Mouse (Mus musculus) forelimb bud, embryonic 11.5 days (tissue): ENCODE data around the gene Aldh16a1.

Source experiments
- DNase-seq: peaks from one replicate; pipeline ENCODE4 v3.0.0-alpha.2; 2012; ENCODE audit warnings: low read depth, low spot score

Gene Aldh16a1

GRCm38 (mm10) chr7:45154096-45154992 lies at the start of gene Aldh16a1, which contains the start of gene Pih1d1:
Gene Aldh16a1 (minus strand): TSS chr7:45154584.
Gene Pih1d1 (plus strand): TSS chr7:45154303.
- peak; percentile 91 for DNase-seq

- DNase-seq, result no peak
Measured at GRCm38 (mm10) chr7:45202654-45203053, 48.3 kb upstream of the Aldh16a1 start.

- no peak for DNase-seq
Measured at GRCm38 (mm10) chr7:45198961-45199360, 44.6 kb upstream of the Aldh16a1 start.

- DNase-seq, result peak; percentile 76
Measured at GRCm38 (mm10) chr7:45198435-45198834, 44.1 kb upstream of the Aldh16a1 start.

DNA sequence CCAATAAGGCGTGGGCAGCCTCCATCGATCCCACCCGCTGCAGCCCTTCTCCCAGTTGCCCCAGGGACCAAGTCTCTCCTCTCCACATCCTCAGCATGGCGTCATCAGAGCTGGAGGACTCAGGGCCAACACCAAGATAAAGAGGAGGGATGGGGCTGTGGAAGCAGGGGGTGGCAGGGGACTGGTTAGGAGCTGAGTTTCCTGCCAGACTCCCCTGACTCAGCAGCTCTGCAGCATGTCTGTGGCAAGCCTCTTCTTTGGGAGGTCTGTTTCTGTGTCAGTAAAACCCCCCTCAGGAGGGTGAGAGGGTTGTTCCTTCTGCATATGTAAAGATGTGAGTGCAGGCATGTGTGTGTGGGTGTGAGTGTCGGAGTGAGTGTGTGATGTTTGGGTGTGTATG lies 42.6 kb upstream of the Aldh16a1 start:
- DNase-seq, result no peak

DNA sequence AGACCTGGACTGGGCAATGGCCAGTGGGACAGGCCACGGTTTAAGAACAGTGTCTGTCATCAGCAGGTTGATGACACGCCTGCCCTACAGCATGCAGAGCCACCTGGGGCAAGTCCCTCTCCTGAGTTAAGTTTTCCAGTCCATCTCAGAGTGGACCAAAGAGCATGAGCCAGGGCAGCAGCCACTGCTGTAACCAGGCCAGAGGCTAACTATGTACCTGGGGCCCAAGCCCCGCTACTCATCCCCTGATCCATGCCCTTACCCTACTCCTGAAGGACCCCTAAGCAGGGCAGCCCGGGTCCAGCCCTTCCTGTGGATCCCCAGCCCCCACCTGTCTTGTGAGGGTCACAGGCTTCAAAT lies 41.8 kb upstream of the Aldh16a1 start:
- no peak for DNase-seq

- DNase-seq, result no peak
Measured at GRCm38 (mm10) chr7:45195341-45196175, 41.2 kb upstream of the Aldh16a1 start.

DNA sequence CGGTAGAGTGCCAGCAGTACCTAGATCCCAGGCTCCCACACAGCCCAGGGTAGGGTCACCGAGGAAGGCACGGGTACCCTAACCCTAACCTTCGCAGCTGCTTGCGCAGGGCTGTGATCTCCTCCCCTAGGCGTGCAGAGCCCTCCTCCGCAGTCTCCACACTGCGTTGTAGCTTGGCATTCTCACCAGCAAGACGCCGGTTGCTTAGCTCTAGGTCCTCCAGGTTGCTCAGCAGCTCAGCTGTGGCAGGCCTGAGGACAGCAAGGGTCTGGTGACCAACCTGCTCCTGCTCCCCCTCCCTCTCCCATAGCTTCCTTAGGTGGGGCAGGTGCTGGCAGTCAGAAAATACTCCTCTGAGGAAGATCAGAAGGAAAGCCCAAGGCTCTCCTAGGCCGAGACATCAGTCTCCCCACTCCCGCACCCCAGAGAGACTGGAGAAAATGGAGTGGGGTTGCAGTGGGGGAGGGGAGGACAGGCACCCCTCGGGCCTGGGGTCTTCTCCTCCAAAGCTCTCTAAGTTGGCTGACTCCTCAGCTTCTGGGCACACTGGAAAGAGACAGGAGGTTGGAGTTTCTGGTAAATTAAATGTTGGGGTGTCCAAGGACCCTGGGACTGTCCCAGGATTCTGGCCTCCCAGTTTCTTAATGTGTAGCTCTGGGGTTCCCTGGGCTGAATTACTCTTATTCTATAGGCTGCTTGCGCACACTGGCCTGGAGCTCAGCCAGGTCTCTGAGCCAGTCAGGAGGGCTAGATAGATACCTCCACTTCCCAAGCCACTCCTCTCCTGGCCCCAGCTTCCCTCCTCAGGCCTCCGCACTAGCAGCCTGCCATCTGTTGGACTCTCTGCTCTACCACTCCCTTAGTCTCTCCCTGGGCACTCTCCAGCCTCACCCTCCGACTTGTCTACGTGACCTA lies 39.7 kb upstream of the Aldh16a1 start:
- DNase-seq, result no peak

- no peak for DNase-seq
Measured at GRCm38 (mm10) chr7:45193406-45193805, 39.0 kb upstream of the Aldh16a1 start.

DNA sequence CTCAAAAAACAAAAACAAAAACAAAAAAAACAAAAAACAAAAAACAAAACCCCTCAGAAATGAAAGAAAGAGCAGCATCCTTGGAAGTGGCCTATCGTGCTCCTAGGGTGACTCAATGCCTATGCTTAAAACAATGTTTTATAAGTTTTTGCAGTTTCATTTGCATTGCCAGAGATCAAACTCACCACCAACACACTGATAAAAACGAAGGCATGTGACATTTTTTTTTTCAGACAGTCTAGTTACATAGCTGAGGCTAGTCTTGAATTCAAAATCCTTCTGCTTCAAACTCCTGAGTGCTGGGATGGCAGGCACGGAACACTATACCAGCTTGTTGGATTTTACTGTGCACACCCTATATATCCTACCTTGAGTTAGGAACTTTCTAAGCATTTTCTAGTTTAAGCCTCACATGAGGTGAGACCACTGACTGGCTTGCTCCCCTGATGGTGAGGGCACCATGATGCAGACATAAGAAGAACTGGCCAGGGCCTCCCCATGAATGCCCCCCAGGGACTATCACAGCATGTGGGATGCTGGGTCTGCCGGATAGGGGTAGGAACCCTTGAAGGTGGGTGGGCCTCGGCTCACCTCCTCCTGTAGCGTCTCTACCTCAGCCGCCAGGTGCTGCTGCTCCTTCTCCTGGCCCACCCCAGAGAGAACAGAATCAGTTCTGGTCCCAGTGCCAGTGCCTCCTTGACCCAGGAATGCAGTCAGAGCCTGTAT lies 38.4 kb upstream of the Aldh16a1 start:
- DNase-seq, result no peak

DNA sequence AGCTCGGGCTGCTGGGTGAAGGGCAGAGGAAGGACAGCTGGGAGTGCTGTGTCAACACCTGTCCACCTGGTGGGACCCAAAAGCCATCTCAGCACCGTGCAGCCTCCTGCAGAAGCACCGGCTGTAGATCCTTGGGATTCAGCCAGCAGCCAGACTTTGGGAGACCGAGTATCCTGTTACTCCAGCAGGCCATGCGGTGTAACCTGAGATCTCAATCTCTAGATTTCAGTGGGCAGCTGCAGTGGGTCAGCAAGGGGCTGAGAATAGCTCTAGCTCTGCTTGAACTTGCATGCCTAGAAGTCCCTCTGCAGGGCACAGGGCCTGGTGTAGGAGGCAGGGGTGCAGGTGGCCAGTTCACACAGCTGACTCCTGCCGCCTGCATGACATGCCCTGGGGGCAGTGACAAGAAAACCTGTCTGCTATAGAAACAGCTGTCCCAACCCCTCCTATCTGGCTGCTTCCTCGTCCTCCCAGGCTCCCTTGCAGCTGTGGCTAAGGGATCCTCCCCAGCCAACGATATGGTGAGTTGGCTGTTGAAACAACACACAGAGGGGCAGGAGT lies 37.5 kb upstream of the Aldh16a1 start:
- DNase-seq, result peak; percentile 75

DNA sequence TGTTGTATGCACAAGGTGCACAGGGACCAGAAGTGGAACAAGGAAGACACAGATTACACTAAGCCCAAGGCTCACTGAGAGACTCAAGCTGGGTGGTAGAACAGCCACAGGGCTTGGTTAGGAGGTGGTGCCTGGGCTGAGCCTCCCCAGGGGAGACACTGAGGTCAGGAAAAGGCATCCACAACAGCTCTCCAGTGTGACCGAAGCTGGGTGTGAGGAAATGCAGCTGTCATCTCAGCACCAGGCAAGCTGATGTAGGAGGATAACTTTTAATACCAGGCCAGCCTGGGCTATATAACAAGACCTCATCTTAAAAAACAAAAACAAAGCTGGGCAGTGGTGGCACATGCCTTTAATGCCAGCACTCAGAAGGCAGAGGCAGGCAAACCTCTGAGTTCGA lies 36.8 kb upstream of the Aldh16a1 start:
- no peak for DNase-seq

DNA sequence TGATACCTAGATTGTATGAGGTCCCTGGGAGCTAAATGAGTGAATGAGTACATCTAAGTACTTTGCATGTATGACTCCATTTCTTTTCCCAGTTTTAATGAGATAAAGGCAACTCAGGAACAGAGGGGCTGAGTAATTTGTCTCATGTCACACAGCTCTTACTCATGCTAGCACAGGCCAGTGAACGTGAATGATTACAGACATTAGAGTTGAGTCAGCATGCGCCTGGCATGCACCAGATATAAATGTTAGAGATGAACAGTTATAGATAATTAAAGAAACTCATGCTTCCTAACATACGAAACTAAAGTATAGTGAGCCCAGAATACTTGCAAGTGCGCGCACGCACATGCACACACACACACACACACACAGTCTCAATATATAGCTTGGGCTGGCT lies 35.8 kb upstream of the Aldh16a1 start:
- DNase-seq, result no peak

- no peak for DNase-seq
Measured at GRCm38 (mm10) chr7:45189600-45189999, 35.2 kb upstream of the Aldh16a1 start.

DNA sequence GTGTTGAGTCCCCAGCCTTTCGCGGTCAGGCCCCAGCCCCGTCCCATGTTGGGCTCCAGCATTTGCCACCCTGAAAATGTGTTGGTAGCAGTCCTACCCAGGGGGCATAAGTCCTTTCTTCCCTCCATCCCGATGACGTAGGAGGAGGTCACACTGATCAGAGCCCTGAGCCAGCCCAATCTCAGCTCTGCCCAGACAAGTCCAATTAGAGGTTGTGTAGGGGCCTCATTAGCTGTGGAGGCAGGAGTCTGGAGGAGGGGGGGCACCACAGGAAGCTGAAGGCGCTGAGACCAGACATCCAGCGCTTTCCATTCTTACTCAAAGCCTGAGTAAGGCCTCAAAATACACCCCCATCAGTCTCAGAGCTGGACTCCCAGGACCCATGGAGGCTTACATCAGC lies 31.5 kb upstream of the Aldh16a1 start:
- no peak for DNase-seq

DNA sequence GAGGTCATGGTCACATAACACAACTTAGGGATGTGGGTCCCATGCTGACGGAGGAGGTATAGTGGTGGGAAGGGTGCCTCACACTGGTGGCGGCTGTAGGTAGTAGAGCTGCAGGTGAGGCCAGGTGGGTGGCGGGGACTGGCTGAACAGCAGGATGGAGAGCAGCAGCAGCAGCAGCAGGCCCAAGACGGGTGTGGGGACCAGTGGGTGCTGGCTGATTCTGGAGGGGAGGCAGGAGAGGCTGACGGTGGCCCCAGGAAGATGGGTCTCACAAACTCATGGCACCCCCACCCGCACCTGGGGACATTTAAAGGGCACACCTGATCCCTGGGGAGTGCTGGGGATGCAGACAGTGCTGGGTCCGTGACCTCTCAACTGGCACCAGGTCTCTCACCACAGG lies 29.3 kb upstream of the Aldh16a1 start:
- no peak for DNase-seq

DNA sequence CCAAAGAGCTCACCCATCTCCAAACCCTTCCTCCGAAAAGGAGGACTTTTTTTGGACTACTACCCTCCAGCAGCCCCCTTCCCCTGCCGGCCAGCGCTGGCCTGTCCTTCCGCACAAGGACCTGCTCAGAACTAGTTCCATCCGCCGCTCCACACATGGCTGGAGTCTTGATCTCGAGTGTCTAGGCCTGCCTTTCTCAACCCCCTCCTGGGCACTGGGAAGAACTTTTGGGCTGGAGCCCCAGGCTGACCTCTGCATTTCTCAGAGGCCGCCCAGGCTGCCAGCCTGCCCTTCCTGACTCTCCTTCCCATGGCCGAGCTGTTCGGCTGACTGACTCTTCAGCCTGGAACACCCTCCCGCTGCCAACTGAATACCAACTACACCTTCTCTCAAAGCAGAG lies 28.2 kb upstream of the Aldh16a1 start:
- DNase-seq, result no peak

GRCm38 (mm10) chr7:45182199-45182601 lies 27.8 kb upstream of the Aldh16a1 start:
- DNase-seq, result peak; percentile 92

DNA sequence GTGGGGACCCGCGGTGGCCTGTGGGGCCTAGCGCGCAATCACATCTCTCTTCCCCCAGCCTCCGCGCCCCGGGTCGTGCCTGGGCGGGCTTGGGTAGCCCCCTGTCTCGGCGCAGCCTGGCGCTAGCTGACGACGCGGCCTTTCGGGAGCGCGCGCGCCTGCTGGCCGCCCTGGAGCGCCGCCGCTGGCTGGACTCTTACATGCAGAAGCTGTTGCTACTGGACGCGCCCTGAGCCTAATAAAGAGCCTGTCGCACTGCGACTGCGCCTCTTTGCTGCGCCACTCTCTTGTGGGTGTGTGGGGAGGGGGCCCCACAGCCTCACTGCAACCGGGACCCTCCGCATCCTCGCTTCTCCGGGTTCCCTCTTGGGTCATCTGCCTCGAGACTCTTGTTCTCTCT lies 27.2 kb upstream of the Aldh16a1 start:
- no peak for DNase-seq

GRCm38 (mm10) chr7:45180896-45181477 lies 26.6 kb upstream of the Aldh16a1 start, which contains the start of gene Pth2:
Gene Pth2 (plus strand): TSS chr7:45180995.
- DNase-seq, result no peak
